ENCODE assay signal across 21 mouse cellular contexts in the genomic region with DNA sequence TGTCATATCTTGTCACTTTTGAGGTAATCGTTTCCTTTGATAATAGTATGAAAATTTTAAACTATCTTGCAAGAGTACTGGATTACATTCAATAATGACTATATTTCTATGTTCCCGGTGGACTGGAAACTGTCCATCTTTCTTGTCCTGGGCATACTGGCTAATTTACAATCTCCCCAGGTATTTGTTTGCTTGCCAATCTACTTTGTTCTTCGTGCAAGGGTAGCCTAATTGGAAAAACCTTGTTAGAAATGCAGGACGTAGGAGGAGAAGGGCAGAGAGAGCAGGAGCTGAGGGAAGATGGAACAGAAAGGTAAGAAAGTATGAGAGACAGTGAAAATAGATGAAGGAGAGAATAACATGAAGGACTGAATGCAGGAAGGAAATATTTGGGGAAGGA.
DNase-seq lines count a peak whose midpoint lies in the region; ATAC-seq lines count a peak whose summit lies in the region.
"Had no signal": no experiment of that assay in that cellular context is flagged by ENCODE, and none has a peak within 500 bp of the region (broad histone marks: within the 10 kb centered on the region; RNA-seq: fewer than 3 reads in every experiment).

No protein-coding gene starts in this region.

- peak; percentile 70 for ATAC-seq in cerebellum, adult (ENCODE audit: insufficient number of reproducible peaks, low FRiP score, low TSS enrichment)
- no peak for ATAC-seq in forebrain, embryonic 16.5 days
- ATAC-seq: CD4-positive, CD25-positive, alpha-beta regulatory T cell, adult 4 months; forebrain, embryonic 14.5 days; hindbrain, postnatal 0 days had no signal

- WGBS in forebrain, embryonic 16.5 days: 53% methylated on average over 4 of the region's 4 CpGs
- WGBS in forebrain, embryonic 10.5 days: 80% methylated on average over 4 of the region's 4 CpGs

- H3K36me3 ChIP-seq in forebrain, embryonic 16.5 days (ENCODE audit: control insufficient read depth, insufficient read depth): no peaks in the 10 kb centered on the region
- H3K36me3 ChIP-seq in forebrain, embryonic 10.5 days (replicated peaks): no peaks in the 10 kb centered on the region
- H3K36me3 ChIP-seq: embryonic facial prominence, embryonic 10.5 days; G1E; heart, embryonic 15.5 days; hindbrain, embryonic 13.5 days had no signal

- DNase-seq in cerebellum, postnatal 4 days (ENCODE audit: low spot score in 2 of 2): no peak
- peak; percentile 92 for DNase-seq in cerebellum, adult 9-10 months
- DNase-seq in cerebellum, postnatal 25 days: peak; percentile 22 to 62
- no peak for DNase-seq in heart, adult 9 months (ENCODE audit: low spot score in 2 of 2)
- DNase-seq in forebrain, embryonic 10.5 days (ENCODE audit: extremely low spot score, low spot score): no peak
- DNase-seq: adrenal gland, adult 8-10 months; adrenal gland, postnatal 36 days; B cell, adult 2 months; heart, adult 18-20 months; heart, postnatal 14 days; kidney, adult 11 months had no signal

- no peaks in the 10 kb centered on the region for H3K9me3 ChIP-seq in forebrain, embryonic 16.5 days (ENCODE audit: control insufficient read depth, low read length)
- H3K9me3 ChIP-seq in forebrain, embryonic 10.5 days: no peaks in the 10 kb centered on the region
- H3K9me3 ChIP-seq: embryonic facial prominence, embryonic 10.5 days; G1E; heart, embryonic 15.5 days; hindbrain, embryonic 13.5 days had no signal

- no peak overlapping the region for H3K4me2 ChIP-seq in forebrain, embryonic 16.5 days (ENCODE audit: low read length)
- H3K4me2 ChIP-seq: heart, embryonic 11.5 days; heart, embryonic 15.5 days; hindbrain, embryonic 13.5 days had no signal

- H3K27ac ChIP-seq in forebrain, embryonic 16.5 days (ENCODE audit: low read length): no peak overlapping the region
- no peak overlapping the region for H3K27ac ChIP-seq in forebrain, embryonic 10.5 days
- H3K27ac ChIP-seq: embryonic facial prominence, embryonic 10.5 days; heart, embryonic 15.5 days; hindbrain, embryonic 13.5 days; hindbrain, postnatal 0 days had no signal

- no peak overlapping the region for H3K4me3 ChIP-seq in forebrain, embryonic 16.5 days (replicated peaks; ENCODE audit: low read length)
- H3K4me3 ChIP-seq in forebrain, embryonic 10.5 days: no peak overlapping the region
- H3K4me3 ChIP-seq: embryonic facial prominence, embryonic 10.5 days; heart, embryonic 15.5 days; hindbrain, embryonic 13.5 days had no signal

- no peak overlapping the region for H3K9ac ChIP-seq in forebrain, embryonic 16.5 days (replicated peaks; ENCODE audit: low read depth, low read length)
- H3K9ac ChIP-seq: heart, embryonic 15.5 days; hindbrain, embryonic 13.5 days had no signal

- no peaks in the 10 kb centered on the region for H3K4me1 ChIP-seq in forebrain, embryonic 16.5 days (replicated peaks; ENCODE audit: control insufficient read depth, insufficient read depth, low read length)
- H3K4me1 ChIP-seq in forebrain, embryonic 10.5 days: no peaks in the 10 kb centered on the region
- H3K4me1 ChIP-seq: embryonic facial prominence, embryonic 10.5 days; heart, embryonic 15.5 days; hindbrain, embryonic 13.5 days had no signal

- H3K27me3 ChIP-seq in forebrain, embryonic 16.5 days (replicated peaks; ENCODE audit: control insufficient read depth, insufficient read depth, low read length): no peaks in the 10 kb centered on the region
- no peaks in the 10 kb centered on the region for H3K27me3 ChIP-seq in forebrain, embryonic 10.5 days (ENCODE audit: poor library complexity, severe bottlenecking)
- H3K27me3 ChIP-seq: heart, embryonic 15.5 days; hindbrain, embryonic 13.5 days had no signal

Comparison
In these comparisons a context has a peak if more than half of its experiments do, and no peak if none do; other contexts are left out.
1. DNase-seq: peak in cerebellum, adult 9-10 months (single experiment) and cerebellum, postnatal 25 days (2 of 2); none in cerebellum, postnatal 4 days (0 of 2), heart, adult 9 months (0 of 2) and forebrain, embryonic 10.5 days (single experiment).